Mouse (Mus musculus) liver, embryonic 14.5 days (tissue): Measurements from ENCODE around the gene Ttn. TPM values are rescaled to one million over a fixed set of nuclear protein-coding genes. Genes with fewer than 3 reads are reported as not detected.

Experiments
- ATAC-seq: fragments of 200-750 bp; cut with Nextera tagmentation; 2 replicates; pipeline ENCODE4 v1.8.0; 2017; ENCODE audit warnings: moderate number of reproducible peaks, mild to moderate bottlenecking, moderate library complexity; ENCODE audit not compliant: insufficient read depth
- DNase-seq, 3 experiments: peaks; one replicate each; pipeline ENCODE4 v3.0.0-alpha.2; 2012 to 2013; ENCODE audit warnings: low read depth in 3 of 3, low spot score in 3 of 3
- H3K27ac ChIP-seq: fragments of 300-500 bp; sonication (generic); 2 replicates; pipeline ENCODE4 v1.5.1; 2014; ENCODE audit warnings: moderate library complexity, mild to moderate bottlenecking, control low read depth, inconsistent platforms
- H3K27me3 ChIP-seq: fragments of 300-500 bp; sonication (generic); 2 replicates; pipeline ENCODE4 v1.6.1; 2014; ENCODE audit warnings: mild to moderate bottlenecking, low read length, moderate library complexity; ENCODE audit not compliant: control insufficient read depth, insufficient read depth
- H3K36me3 ChIP-seq: fragments of 300-500 bp; sonication (generic); replicated peaks from 2 replicates; pipeline ENCODE4 v1.6.1; 2014; ENCODE audit warnings: low read depth; ENCODE audit not compliant: control insufficient read depth, insufficient read depth
- H3K4me1 ChIP-seq, 2 experiments: fragments of 200-500 bp in 1 of 2; fragments of 300-500 bp in 1 of 2; sonication (generic) in 1 of 2; replicated peaks; 2 replicates each; pipeline ENCODE4 v1.6.1; 2012 to 2014; ENCODE audit warnings: antibody characterized with exemption in 1 of 2, inconsistent platforms in 1 of 2, low read length in 1 of 2; ENCODE audit not compliant: control insufficient read depth in 2 of 2, insufficient read depth in 2 of 2
- H3K4me2 ChIP-seq: fragments of 300-500 bp; sonication (generic); 2 replicates; pipeline ENCODE4 v1.6.1; 2014; ENCODE audit warnings: low read depth, mild to moderate bottlenecking, control low read depth, moderate library complexity
- H3K4me3 ChIP-seq, 2 experiments: fragments of 200-500 bp in 1 of 2; fragments of 300-500 bp in 1 of 2; sonication (generic) in 1 of 2; 2 replicates each; pipeline ENCODE4 v1.5.1; 2012 to 2014; ENCODE audit warnings: low read depth in 2 of 2, low read length in 2 of 2, mild to moderate bottlenecking in 2 of 2, control low read depth in 1 of 2, inconsistent platforms in 1 of 2, moderate library complexity in 1 of 2; ENCODE audit not compliant: insufficient read depth in 1 of 2
- H3K9ac ChIP-seq: fragments of 300-500 bp; sonication (generic); replicated peaks from 2 replicates; pipeline ENCODE4 v1.6.1; 2014; ENCODE audit warnings: mild to moderate bottlenecking, control low read depth, moderate library complexity
- H3K9me3 ChIP-seq: fragments of 300-500 bp; sonication (generic); 2 replicates; pipeline ENCODE4 v1.6.1; 2016; ENCODE audit warnings: low read length, mixed read lengths; ENCODE audit not compliant: control insufficient read depth
- CTCF ChIP-seq: IDR thresholded peaks from 2 replicates; pipeline ENCODE4 v1.5.1; 2016; ENCODE audit warnings: antibody characterized with exemption, low read depth, control low read depth
- EP300 ChIP-seq: IDR thresholded peaks from 2 replicates; pipeline ENCODE4 v1.6.1; 2016; ENCODE audit warnings: antibody characterized with exemption, low read depth
- WGBS: fragments of 180-500 bp; shearing (Covaris S2); extraction: QIAGEN DNeasy Blood & Tissue Kit; methylation state at CpG from one replicate; pipeline ENCODE4 v1.1.7; 2014; ENCODE audit not compliant: insufficient replicate concordance; 5-methylcytosine and 5-hydroxymethylcytosine counted together
- polyA plus RNA-seq, 2 experiments: library from polyadenylated mRNA; depleted of rRNA in 1 of 2; stranded (reverse) in 1 of 2; unstranded in 1 of 2; fragments of >200 nt; fragmentation: Nextera tagmentation in 1 of 2; extraction: Ambion mirVana in 1 of 2; gene quantifications; 2 replicates each; pipeline versions ENCODE4 v1.2.1 to v1.2.3; 2012 to 2014

Ttn gene
- polyA plus RNA-seq, 2 experiments: under 0.01 to 0.13 TPM

- 63% methylated on average over 5 of the region's 5 CpGs for WGBS
Observed at GRCm38 (mm10) chr2:76702751-76703150, 279.6 kb downstream of the Ttn start.

GRCm38 (mm10) chr2:76702188-76702587 lies 280.2 kb downstream of the Ttn start:
- H3K9ac ChIP-seq: no peak overlapping the region
- H3K27me3 ChIP-seq: no peaks in the 10 kb centered on the region
- no peak overlapping the region for H3K27ac ChIP-seq
- no peaks in the 10 kb centered on the region for H3K4me1 ChIP-seq
- no peaks in the 10 kb centered on the region for H3K9me3 ChIP-seq
- no peaks in the 10 kb centered on the region for H3K36me3 ChIP-seq
- 76% methylated on average over 3 of the region's 3 CpGs for WGBS
- no peak for ATAC-seq
- TF ChIP-seq EP300 (no peak), CTCF (no peak)
- no peak overlapping the region for H3K4me2 ChIP-seq
- H3K4me3 ChIP-seq: no peak overlapping the region
- no peak for DNase-seq

More at GRCm38 (mm10) chr2:76702751-76703150, 279.6 kb downstream of the Ttn start:
- DNase-seq (no peak), ATAC-seq (no peak)
- no peaks in the 10 kb centered on the region for H3K27me3 ChIP-seq
- no peak overlapping the region for H3K27ac ChIP-seq
- no peak overlapping the region for H3K9ac ChIP-seq
- no peak overlapping the region for H3K4me2 ChIP-seq
- TF ChIP-seq EP300: no peak
- H3K4me1 ChIP-seq: no peaks in the 10 kb centered on the region
- H3K4me3 ChIP-seq: no peak overlapping the region
- H3K36me3 ChIP-seq: no peaks in the 10 kb centered on the region
- no peaks in the 10 kb centered on the region for H3K9me3 ChIP-seq

- Histone ChIP-seq H3K4me1 (no peaks in the 10 kb centered on the region), H3K9me3 (no peaks in the 10 kb centered on the region), H3K27me3 (no peaks in the 10 kb centered on the region), H3K4me2 (no peak overlapping the region), H3K4me3 (no peak overlapping the region), H3K9ac (no peak overlapping the region), H3K27ac (no peak overlapping the region), H3K36me3 (peaks cover 10% of the 10 kb centered on the region)
- DNase-seq: no peak
- TF ChIP-seq EP300 (no peak), CTCF (no peak)
- no peak for ATAC-seq
- 46% methylated on average over 6 of the region's 6 CpGs for WGBS
Observed at GRCm38 (mm10) chr2:76695290-76695689, 287.1 kb downstream of the Ttn start.

GRCm38 (mm10) chr2:76693765-76694164 lies 288.6 kb downstream of the Ttn start:
- no peak overlapping the region for H3K27ac ChIP-seq
- no peaks in the 10 kb centered on the region for H3K4me1 ChIP-seq
- DNase-seq (no peak), ATAC-seq (no peak)
- H3K9ac ChIP-seq: no peak overlapping the region
- no peak overlapping the region for H3K4me3 ChIP-seq
- TF ChIP-seq CTCF: no peak
- TF ChIP-seq EP300: no peak
- H3K27me3 ChIP-seq: no peaks in the 10 kb centered on the region
- 70% methylated on average over 5 of the region's 5 CpGs for WGBS
- H3K4me2 ChIP-seq: no peak overlapping the region
- H3K9me3 ChIP-seq: no peaks in the 10 kb centered on the region
- H3K36me3 ChIP-seq: peaks cover 10% of the 10 kb centered on the region

- H3K27ac ChIP-seq: no peak overlapping the region
- H3K4me3 ChIP-seq: no peak overlapping the region
- TF ChIP-seq CTCF: no peak
- TF ChIP-seq EP300: no peak
- no peaks in the 10 kb centered on the region for H3K27me3 ChIP-seq
- no peak overlapping the region for H3K9ac ChIP-seq
- no peaks in the 10 kb centered on the region for H3K9me3 ChIP-seq
- DNase-seq (no peak), ATAC-seq (no peak)
- H3K4me1 ChIP-seq: peaks cover 0 to 4% of the 10 kb centered on the region in 2 experiments; a peak in 1 of 4 replicates
- WGBS: 48% methylated on average over 12 of the region's 12 CpGs
- no peak overlapping the region for H3K4me2 ChIP-seq
- peaks cover 14% of the 10 kb centered on the region for H3K36me3 ChIP-seq
Observed at GRCm38 (mm10) chr2:76690436-76691204, 291.7 kb downstream of the Ttn start.
